ENCODE assay signal across 8 mouse cellular contexts in genomic region chr2:62646671-62647289, GRCm38 (mm10). TPM values are rescaled to one million over a fixed set of nuclear protein-coding genes. Genes with fewer than 3 reads are reported as not detected.
A peak's percentile ranks its signal among the peaks of the same experiment; 100 is the strongest.
DNase-seq lines count a peak whose midpoint lies in the region; ATAC-seq and TF ChIP-seq lines count a peak whose summit lies in the region.

No protein-coding gene starts in this region.

- peaks cover 9% of the 10 kb centered on the region; the same call in 1 of the 2 replicates for H3K4me1 ChIP-seq in liver, adult 2 months (ENCODE audit: control insufficient read depth, insufficient read depth, low read length)
- H3K4me1 ChIP-seq in forebrain, postnatal 0 days (ENCODE audit: insufficient read depth) = peaks cover 4% of the 10 kb centered on the region; the same call in 1 of the 2 replicates
- no peaks in the 10 kb centered on the region for H3K4me1 ChIP-seq in limb, embryonic 11.5 days (ENCODE audit: control insufficient read depth, insufficient read depth, low read length)
- peaks cover 21% of the 10 kb centered on the region for H3K4me1 ChIP-seq in neural tube, embryonic 13.5 days (replicated peaks)

- peak overlapping the region; percentile 66 for H3K27ac ChIP-seq in liver, adult 2 months (replicated peaks; ENCODE audit: insufficient read depth, low read depth, low read length)
- H3K27ac ChIP-seq in forebrain, postnatal 0 days (ENCODE audit: low read depth, low read length) = no peak overlapping the region
- H3K27ac ChIP-seq in limb, embryonic 11.5 days (replicated peaks; ENCODE audit: low read depth, low read length) = no peak overlapping the region
- no peak overlapping the region for H3K27ac ChIP-seq in neural tube, embryonic 13.5 days (replicated peaks)

- no peak for TF ChIP-seq POLR2A in liver, adult 2 months (IDR thresholded peaks at IDR 0.05; ENCODE audit: extremely low read depth, insufficient read depth, low read length)

- no peak for ATAC-seq in forebrain, postnatal 0 days
- ATAC-seq in limb, embryonic 11.5 days (ENCODE audit: insufficient number of reproducible peaks, low FRiP score, low TSS enrichment, low read depth) = no peak
- ATAC-seq in neural tube, embryonic 13.5 days (ENCODE audit: low read depth) = peak; percentile 40; the same call in 1 of the 2 replicates
- no peak for ATAC-seq in granulocyte monocyte progenitor cell, adult 5-6 weeks (replicated peaks; ENCODE audit: poor library complexity, severe bottlenecking)
- no peak for ATAC-seq in frontal cortex, adult (ENCODE audit: low TSS enrichment)

- H3K27me3 ChIP-seq in liver, adult 2 months (ENCODE audit: control insufficient read depth, insufficient read depth, low read length) = no peaks in the 10 kb centered on the region
- H3K27me3 ChIP-seq in forebrain, postnatal 0 days (ENCODE audit: insufficient read depth, low read length) = no peaks in the 10 kb centered on the region; the same call in 1 of the 2 replicates
- no peaks in the 10 kb centered on the region for H3K27me3 ChIP-seq in limb, embryonic 11.5 days (ENCODE audit: control insufficient read depth, insufficient read depth, low read length)
- peaks cover 22% of the 10 kb centered on the region for H3K27me3 ChIP-seq in neural tube, embryonic 13.5 days

- peak; percentile 31 for DNase-seq in liver, adult 2 months (ENCODE audit: extremely low read depth, low read depth, low spot score)
- no peak for DNase-seq in liver
- no peak for DNase-seq in forebrain, postnatal 0 days
- DNase-seq in limb, embryonic 11.5 days (ENCODE audit: low spot score) = no peak
- no peak for DNase-seq in spleen, adult 12 weeks (ENCODE audit: low spot score)

- H3K4me2 ChIP-seq in forebrain, postnatal 0 days (ENCODE audit: low read depth) = peak overlapping the region; percentile 78
- peak overlapping the region; percentile 63 for H3K4me2 ChIP-seq in limb, embryonic 11.5 days (ENCODE audit: low read depth, severe bottlenecking)
- H3K4me2 ChIP-seq in neural tube, embryonic 13.5 days = peak overlapping the region; percentile 77

- peak overlapping the region; percentile 78 for H3K4me3 ChIP-seq in liver, adult 2 months (ENCODE audit: insufficient read depth, low read depth, low read length)
- 0 out of 2 replicates have a peak overlapping the region, but pooled peaks have one; percentile 48 for H3K4me3 ChIP-seq in forebrain, postnatal 0 days (ENCODE audit: low read depth, low read length)
- H3K4me3 ChIP-seq in limb, embryonic 11.5 days (ENCODE audit: low read depth, low read length) = no peak overlapping the region
- peak overlapping the region; percentile 43 for H3K4me3 ChIP-seq in neural tube, embryonic 13.5 days

- WGBS in liver, adult 2 months = 21% methylated on average over 6 of the region's 6 CpGs
- 6% methylated on average over 6 of the region's 6 CpGs for WGBS in forebrain, postnatal 0 days
- WGBS in limb, embryonic 11.5 days = 19% methylated on average over 6 of the region's 6 CpGs
- 9% methylated on average over 6 of the region's 6 CpGs for WGBS in neural tube, embryonic 13.5 days

- peaks cover 5% of the 10 kb centered on the region; the same call in 1 of the 2 replicates for H3K79me2 ChIP-seq in liver, adult 2 months (ENCODE audit: control insufficient read depth, insufficient read depth, low read length)

- no peaks in the 10 kb centered on the region for H3K9me3 ChIP-seq in forebrain, postnatal 0 days (ENCODE audit: low read length)
- no peaks in the 10 kb centered on the region for H3K9me3 ChIP-seq in limb, embryonic 11.5 days (ENCODE audit: control insufficient read depth, low read length)
- no peaks in the 10 kb centered on the region for H3K9me3 ChIP-seq in neural tube, embryonic 13.5 days

- H3K36me3 ChIP-seq in liver, adult 2 months (ENCODE audit: control insufficient read depth, insufficient read depth, low read length) = no peaks in the 10 kb centered on the region
- H3K36me3 ChIP-seq in forebrain, postnatal 0 days (ENCODE audit: insufficient read depth) = no peaks in the 10 kb centered on the region
- H3K36me3 ChIP-seq in limb, embryonic 11.5 days (ENCODE audit: control insufficient read depth, insufficient read depth, low read length) = no peaks in the 10 kb centered on the region
- no peaks in the 10 kb centered on the region for H3K36me3 ChIP-seq in neural tube, embryonic 13.5 days

- no peak for TF ChIP-seq CTCF in liver, adult 2 months (IDR thresholded peaks at IDR 0.05; ENCODE audit: low read depth, low read length)
- no peak for TF ChIP-seq CTCF in forebrain, postnatal 0 days (IDR thresholded peaks at IDR 0.05; ENCODE audit: low read depth)

- peak overlapping the region; percentile 27 for H3K9ac ChIP-seq in liver, adult 2 months (ENCODE audit: low read depth, low read length)
- no peak overlapping the region for H3K9ac ChIP-seq in forebrain, postnatal 0 days
- H3K9ac ChIP-seq in limb, embryonic 11.5 days (ENCODE audit: low read length) = no peak overlapping the region
- no peak overlapping the region for H3K9ac ChIP-seq in neural tube, embryonic 13.5 days

RNA-seq across cellular contexts. Expression of gene Ifih1, which starts 0.7 kb away (rescaled TPM):
- 21.0 and 27.9 TPM in 2 replicates for total RNA-seq in liver, adult 2 months (2014; rRNA removed)
- 6.0 and 7.4 TPM in 2 replicates for polyA plus RNA-seq in liver, adult 2 months (2012; rRNA removed)
- total RNA-seq in forebrain, postnatal 0 days (2014; rRNA removed) = 1.5 and 2.9 TPM in 2 replicates
- 1.4 and 1.7 TPM in 2 replicates for polyA plus RNA-seq in forebrain, postnatal 0 days (2015; fragmentation: Nextera tagmentation; extraction: Ambion mirVana)
- polyA plus RNA-seq in limb, embryonic 11.5 days (2014; fragmentation: Nextera tagmentation; extraction: Ambion mirVana) = 0.35 and 0.75 TPM in 2 replicates
- 0.74 and 0.77 TPM in 2 replicates for polyA plus RNA-seq in neural tube, embryonic 13.5 days (2015; fragmentation: Nextera tagmentation; extraction: Ambion mirVana)
- total RNA-seq in granulocyte monocyte progenitor cell, adult 5-6 weeks (2014; fragmentation: Nextera tagmentation) = 8.8 and 10.1 TPM in 2 replicates
- total RNA-seq in granulocyte monocyte progenitor cell, adult 5-6 weeks (2017) = 14.4 and 19.9 TPM in 2 replicates

RNA-seq across cellular contexts. Expression of gene Gca, which starts 17.3 kb away (rescaled TPM):
- total RNA-seq in liver, adult 2 months (2014; rRNA removed) = 3.0 and 4.9 TPM in 2 replicates
- 4.0 TPM in 2 replicates for polyA plus RNA-seq in liver, adult 2 months (2012; rRNA removed)
- 0.85 and 1.5 TPM in 2 replicates for total RNA-seq in forebrain, postnatal 0 days (2014; rRNA removed)
- 2.2 and 4.2 TPM in 2 replicates for polyA plus RNA-seq in forebrain, postnatal 0 days (2015; fragmentation: Nextera tagmentation; extraction: Ambion mirVana)
- polyA plus RNA-seq in limb, embryonic 11.5 days (2014; fragmentation: Nextera tagmentation; extraction: Ambion mirVana) = 0.61 and 1.1 TPM in 2 replicates
- polyA plus RNA-seq in neural tube, embryonic 13.5 days (2015; fragmentation: Nextera tagmentation; extraction: Ambion mirVana) = 2.1 and 2.2 TPM in 2 replicates
- total RNA-seq in granulocyte monocyte progenitor cell, adult 5-6 weeks (2014; fragmentation: Nextera tagmentation) = 19.9 and 31.0 TPM in 2 replicates
- 13.8 and 18.3 TPM in 2 replicates for total RNA-seq in granulocyte monocyte progenitor cell, adult 5-6 weeks (2017)
